In genomic region chr2:163889411-163889810, GRCm38 (mm10) we compare ENCODE assay signal across 12 mouse cellular contexts. TPM values are rescaled to one million over a fixed set of nuclear protein-coding genes. Genes with fewer than 3 reads are reported as not detected.
DNase-seq lines count a peak whose midpoint lies in the region; ATAC-seq and TF ChIP-seq lines count a peak whose summit lies in the region.
"Had no signal": no experiment of that assay in that cellular context is flagged by ENCODE, and none has a peak within 500 bp of the region (broad histone marks: within the 10 kb centered on the region; RNA-seq: fewer than 3 reads in every experiment).

No protein-coding gene starts in this region.

- no peak overlapping the region for H3K9ac ChIP-seq in hindbrain, embryonic 12.5 days
- no peak overlapping the region for H3K9ac ChIP-seq in kidney, embryonic 16.5 days (replicated peaks; ENCODE audit: low read length)
- no peak overlapping the region for H3K9ac ChIP-seq in midbrain, postnatal 0 days (replicated peaks; ENCODE audit: low read length, poor library complexity, severe bottlenecking)
- H3K9ac ChIP-seq: hindbrain, embryonic 14.5 days; limb, embryonic 13.5 days had no signal

- TF ChIP-seq CTCF in layer of hippocampus, adult 2 months (conservative IDR thresholded peaks at IDR 0.05), result no peak
- TF ChIP-seq CTCF in midbrain, postnatal 0 days (IDR thresholded peaks at IDR 0.05), result no peak

- whole genome bisulfite sequencing in hindbrain, embryonic 10.5 days, result 36% methylated on average over 6 of the region's 6 CpGs
- WGBS in hindbrain, embryonic 12.5 days, result 44% methylated on average over 6 of the region's 6 CpGs
- 28% methylated on average over 6 of the region's 6 CpGs for WGBS in kidney, embryonic 16.5 days
- 44% methylated on average over 6 of the region's 6 CpGs for WGBS in midbrain, postnatal 0 days

- no peak overlapping the region for H3K4me3 ChIP-seq in hindbrain, embryonic 10.5 days
- H3K4me3 ChIP-seq in hindbrain, embryonic 12.5 days, result no peak overlapping the region
- H3K4me3 ChIP-seq in kidney, embryonic 16.5 days (ENCODE audit: low read length), result no peak overlapping the region
- H3K4me3 ChIP-seq in layer of hippocampus, adult 2 months, result no peak overlapping the region
- no peak overlapping the region for H3K4me3 ChIP-seq in midbrain, postnatal 0 days (ENCODE audit: low read depth, low read length)
- H3K4me3 ChIP-seq: limb, embryonic 13.5 days had no signal

- peaks cover 9% of the 10 kb centered on the region; the same call in 1 of the 2 replicates for H3K4me1 ChIP-seq in hindbrain, embryonic 10.5 days (replicated peaks)
- peaks cover 13% of the 10 kb centered on the region for H3K4me1 ChIP-seq in hindbrain, embryonic 12.5 days
- H3K4me1 ChIP-seq in kidney, embryonic 16.5 days (ENCODE audit: insufficient read depth, low read length), result no peaks in the 10 kb centered on the region
- no peaks in the 10 kb centered on the region for H3K4me1 ChIP-seq in midbrain, postnatal 0 days (ENCODE audit: insufficient read depth, low read length)
- H3K4me1 ChIP-seq: limb, embryonic 13.5 days had no signal

- no peak for ATAC-seq in hindbrain, embryonic 12.5 days (ENCODE audit: low FRiP score)
- ATAC-seq in kidney, embryonic 16.5 days (ENCODE audit: low FRiP score, low TSS enrichment), result peak; percentile 42; the same call in 1 of the 2 replicates
- no peak for ATAC-seq in midbrain, postnatal 0 days (ENCODE audit: low FRiP score)

- no peaks in the 10 kb centered on the region for H3K36me3 ChIP-seq in hindbrain, embryonic 10.5 days
- H3K36me3 ChIP-seq in hindbrain, embryonic 12.5 days, result no peaks in the 10 kb centered on the region
- no peaks in the 10 kb centered on the region for H3K36me3 ChIP-seq in kidney, embryonic 16.5 days (ENCODE audit: insufficient read depth, low read length)
- no peaks in the 10 kb centered on the region for H3K36me3 ChIP-seq in midbrain, postnatal 0 days (ENCODE audit: insufficient read depth, low read length)
- H3K36me3 ChIP-seq: limb, embryonic 13.5 days had no signal

- no peak overlapping the region for H3K27ac ChIP-seq in hindbrain, embryonic 10.5 days
- H3K27ac ChIP-seq in hindbrain, embryonic 12.5 days, result no peak overlapping the region
- H3K27ac ChIP-seq in kidney, embryonic 16.5 days (ENCODE audit: low read length), result no peak overlapping the region
- H3K27ac ChIP-seq in layer of hippocampus, adult 2 months, result no peak overlapping the region
- H3K27ac ChIP-seq in midbrain, postnatal 0 days (ENCODE audit: low read depth, low read length), result no peak overlapping the region
- H3K27ac ChIP-seq: hindbrain, embryonic 14.5 days; limb, embryonic 13.5 days had no signal

- H3K4me2 ChIP-seq in hindbrain, embryonic 12.5 days (replicated peaks), result no peak overlapping the region
- no peak overlapping the region for H3K4me2 ChIP-seq in kidney, embryonic 16.5 days (replicated peaks; ENCODE audit: low read depth, low read length)
- no peak overlapping the region for H3K4me2 ChIP-seq in midbrain, postnatal 0 days (ENCODE audit: low read depth, low read length, poor library complexity, severe bottlenecking)
- H3K4me2 ChIP-seq: hindbrain, embryonic 14.5 days; limb, embryonic 13.5 days had no signal

- no peaks in the 10 kb centered on the region for H3K27me3 ChIP-seq in hindbrain, embryonic 10.5 days (ENCODE audit: insufficient read depth, poor library complexity, severe bottlenecking)
- peaks cover 3% of the 10 kb centered on the region for H3K27me3 ChIP-seq in hindbrain, embryonic 12.5 days
- H3K27me3 ChIP-seq in kidney, embryonic 16.5 days (ENCODE audit: insufficient read depth, low read length), result no peaks in the 10 kb centered on the region
- no peaks in the 10 kb centered on the region for H3K27me3 ChIP-seq in midbrain, postnatal 0 days (ENCODE audit: insufficient read depth, low read length)
- H3K27me3 ChIP-seq: limb, embryonic 13.5 days had no signal

- DNase-seq in hindbrain, embryonic 10.5 days (ENCODE audit: low spot score), result peak; percentile 50
- DNase-seq in urinary bladder, postnatal 14 days (ENCODE audit: low spot score), result peak; percentile 33
- no peak for DNase-seq in urinary bladder, adult 2 months (ENCODE audit: low spot score)
- DNase-seq in layer of hippocampus, adult 2 months (ENCODE audit: low spot score in 2 of 2), result no peak
- DNase-seq in layer of hippocampus, postnatal 25 days (ENCODE audit: extremely low spot score in 1 of 2, low spot score in 1 of 2), result no peak
- no peak for DNase-seq in midbrain, postnatal 0 days (ENCODE audit: low spot score)
- DNase-seq: cerebellum, adult 8-10 months had no signal

- H3K9me3 ChIP-seq in hindbrain, embryonic 10.5 days, result no peaks in the 10 kb centered on the region
- H3K9me3 ChIP-seq in hindbrain, embryonic 12.5 days (replicated peaks), result no peaks in the 10 kb centered on the region
- no peaks in the 10 kb centered on the region for H3K9me3 ChIP-seq in kidney, embryonic 16.5 days (ENCODE audit: low read length)
- no peaks in the 10 kb centered on the region for H3K9me3 ChIP-seq in midbrain, postnatal 0 days (ENCODE audit: low read length)
- H3K9me3 ChIP-seq: limb, embryonic 13.5 days had no signal

RNA-seq across cellular contexts. Expression of gene Rims4, which starts 29.1 kb away (rescaled TPM):
- polyA plus RNA-seq in hindbrain, embryonic 10.5 days (2016; fragmentation: Nextera tagmentation; extraction: Ambion mirVana), result 1.2 and 1.6 TPM in 2 replicates
- 5.6 TPM in 2 replicates for polyA plus RNA-seq in hindbrain, embryonic 12.5 days (2016; fragmentation: Nextera tagmentation; extraction: Ambion mirVana)
- polyA plus RNA-seq in urinary bladder, adult 2 months (2012; rRNA removed), result 0.04 TPM in 2 replicates
- polyA plus RNA-seq in kidney, embryonic 16.5 days (2015; fragmentation: Nextera tagmentation; extraction: Ambion mirVana), result 0.37 and 0.79 TPM in 2 replicates
- total RNA-seq in layer of hippocampus, adult 2 months (2021), result 10 to 100 TPM; 37.0 to 39.9 TPM
- 10 to 100 TPM; 42.6 to 47.9 TPM for total RNA-seq in layer of hippocampus, postnatal 25 days (2021)
- total RNA-seq in midbrain, postnatal 0 days (2014; rRNA removed), result 85.1 and 85.3 TPM in 2 replicates
- 18.4 and 22.8 TPM in 2 replicates for polyA plus RNA-seq in midbrain, postnatal 0 days (2015; fragmentation: Nextera tagmentation; extraction: Ambion mirVana)

RNA-seq across cellular contexts. Expression of gene Kcnk15, which starts 36.0 kb away (rescaled TPM):
- polyA plus RNA-seq in hindbrain, embryonic 10.5 days (2016; fragmentation: Nextera tagmentation; extraction: Ambion mirVana), result not detected in 2 replicates
- polyA plus RNA-seq in hindbrain, embryonic 12.5 days (2016; fragmentation: Nextera tagmentation; extraction: Ambion mirVana), result not detected in 2 replicates
- polyA plus RNA-seq in urinary bladder, adult 2 months (2012; rRNA removed), result not detected in 2 replicates
- polyA plus RNA-seq in kidney, embryonic 16.5 days (2015; fragmentation: Nextera tagmentation; extraction: Ambion mirVana), result not detected in 2 replicates
- not detected for total RNA-seq in layer of hippocampus, adult 2 months (2021)
- not detected for total RNA-seq in layer of hippocampus, postnatal 25 days (2021)
- total RNA-seq in midbrain, postnatal 0 days (2014; rRNA removed), result 0.11 TPM in 1 of 2 replicates, not detected in the other
- polyA plus RNA-seq in midbrain, postnatal 0 days (2015; fragmentation: Nextera tagmentation; extraction: Ambion mirVana), result 0.12 and 0.25 TPM in 2 replicates
- polyA plus RNA-seq: hindbrain, embryonic 14.5 days; limb, embryonic 13.5 days; small intestine, adult 2 months had no signal

Comparison
In these comparisons a context has a peak if more than half of its experiments do, and no peak if none do; other contexts are left out.
1. DNase-seq: peak in hindbrain, embryonic 10.5 days (single experiment) and urinary bladder, postnatal 14 days (single experiment); none in urinary bladder, adult 2 months (single experiment), layer of hippocampus, adult 2 months (0 of 2), layer of hippocampus, postnatal 25 days (0 of 2) and midbrain, postnatal 0 days (single experiment).